Mouse (Mus musculus) adrenal gland, adult 18-20 months (tissue): ENCODE results near the gene Lat. TPM values are rescaled to one million over a fixed set of nuclear protein-coding genes. Genes with fewer than 3 reads are reported as not detected.
"Not testable (repeated sequence)": the region's sequence is repeated elsewhere in the genome, so short reads cannot be mapped to it uniquely, and the experiment has no call there.

Experiments used
- DNase-seq, 2 experiments: peaks; one replicate each; pipeline ENCODE4 v3.0.0; 2021 to 2022; ENCODE audit warnings: low spot score in 2 of 2
- long read RNA-seq, 2 experiments: library from polyadenylated mRNA; stranded (forward); transcript quantifications; one replicate each; pipeline ENCODE4 v2.0.0; 2021
- total RNA-seq, 2 experiments: library from RNA; stranded (reverse); gene quantifications; 1 replicate in 1 of 2; 2 replicates in 1 of 2; pipeline ENCODE4 v1.2.3; 2021

Lat gene
- total RNA-seq: 1 to 10 TPM in 1 of 2 experiments, under 1 TPM in 1; 0.70 to 1.4 TPM
- long read RNA-seq, experiment 1, partial matches to known transcripts: 0 of 1 reads
- long read RNA-seq, experiment 1, other reads (novel, unspliced or antisense): 0 of 1 reads
- long read RNA-seq, experiment 2: 0 reads

- DNase-seq: no peak
Observed at GRCm38 (mm10) chr7:126369393-126369792, at the start of gene Lat. Lat (minus strand) TSS chr7:126369570.

GRCm38 (mm10) chr7:126418496-126418895, 49.1 kb upstream of the Lat start:
- no peak for DNase-seq

GRCm38 (mm10) chr7:126417606-126418005, 48.2 kb upstream of the Lat start:
- no peak for DNase-seq

- DNase-seq: no peak
Observed at GRCm38 (mm10) chr7:126417045-126417444, 47.7 kb upstream of the Lat start.

GRCm38 (mm10) chr7:126416615-126417014, 47.2 kb upstream of the Lat start:
- no peak for DNase-seq

- no peak for DNase-seq
Observed at GRCm38 (mm10) chr7:126414725-126415124, 45.4 kb upstream of the Lat start, which contains the start of gene Cd19. Cd19 (minus strand) TSS chr7:126414889.

GRCm38 (mm10) chr7:126411061-126411460, 41.7 kb upstream of the Lat start:
- DNase-seq: no peak

- no peak for DNase-seq
Observed at GRCm38 (mm10) chr7:126408686-126409085, 39.3 kb upstream of the Lat start.

- not testable (repeated sequence) for DNase-seq
Observed at GRCm38 (mm10) chr7:126402518-126402917, 33.1 kb upstream of the Lat start.

GRCm38 (mm10) chr7:126399548-126399947, 30.2 kb upstream of the Lat start:
- DNase-seq: peak; percentile 80 to 87

GRCm38 (mm10) chr7:126397822-126398221, 28.5 kb upstream of the Lat start:
- no peak for DNase-seq

- DNase-seq: no peak
Observed at GRCm38 (mm10) chr7:126397221-126397620, 27.9 kb upstream of the Lat start.

GRCm38 (mm10) chr7:126396298-126397119, 27.1 kb upstream of the Lat start, which contains the start of gene Nfatc2ip:
Nfatc2ip (minus strand) TSS chr7:126396737.
- DNase-seq: peak; percentile 87 to 95

- not testable (repeated sequence) for DNase-seq
Observed at GRCm38 (mm10) chr7:126392086-126392884, 22.9 kb upstream of the Lat start.

GRCm38 (mm10) chr7:126388185-126388584, 18.8 kb upstream of the Lat start:
- no peak for DNase-seq

GRCm38 (mm10) chr7:126383565-126383964, 14.2 kb upstream of the Lat start:
- no peak for DNase-seq

- peak; percentile 90 to 93 for DNase-seq
Observed at GRCm38 (mm10) chr7:126377278-126378158, 8.1 kb upstream of the Lat start, which contains the start of gene Spns1. Spns1 (minus strand) TSS chr7:126377450.

GRCm38 (mm10) chr7:126376903-126377277, 7.5 kb upstream of the Lat start:
- no peak for DNase-seq

GRCm38 (mm10) chr7:126375012-126375411, 5.6 kb upstream of the Lat start:
- no peak for DNase-seq

- no peak for DNase-seq
Observed at GRCm38 (mm10) chr7:126374526-126374925, 5.2 kb upstream of the Lat start.

GRCm38 (mm10) chr7:126373007-126373406, 3.6 kb upstream of the Lat start:
- DNase-seq: no peak
